Mouse (Mus musculus) right cerebral cortex, postnatal 14 days (tissue): ENCODE measurements at regions not wholly inside any gene's neighbourhood (a gene's known extent, or its start where the extent isn't known, plus 50 kb on each side); places are given as distances from the start of the nearest gene placed in this dataset.

Experiments
- DNase-seq: peaks from one replicate; pipeline ENCODE4 v3.0.0; 2022

- no peak for DNase-seq
Observed at GRCm38 (mm10) chr13:110812401-110812800, 417.6 kb downstream of the Plk2 start.

- DNase-seq: no peak
Observed at GRCm38 (mm10) chr13:110814066-110814465, 419.2 kb downstream of the Plk2 start.

- DNase-seq: no peak
Observed at GRCm38 (mm10) chr13:110819301-110819862, 424.5 kb downstream of the Plk2 start.

- DNase-seq: no peak
Observed at GRCm38 (mm10) chr13:110824878-110825277, 429.9 kb upstream of the Actbl2 start.

GRCm38 (mm10) chr13:110832442-110832841 is 422.4 kb upstream of the Actbl2 start:
- DNase-seq: no peak

- no peak for DNase-seq
Observed at GRCm38 (mm10) chr13:110836936-110837335, 417.9 kb upstream of the Actbl2 start.

GRCm38 (mm10) chr13:110841949-110842348 is 412.9 kb upstream of the Actbl2 start:
- DNase-seq: no peak

GRCm38 (mm10) chr13:110845695-110846094 is 409.1 kb upstream of the Actbl2 start:
- no peak for DNase-seq

- DNase-seq: no peak
Observed at GRCm38 (mm10) chr13:110852996-110853727, 401.7 kb upstream of the Actbl2 start.

- no peak for DNase-seq
Observed at GRCm38 (mm10) chr13:110854213-110854612, 400.6 kb upstream of the Actbl2 start.

- no peak for DNase-seq
Observed at GRCm38 (mm10) chr13:110865902-110866512, 388.8 kb upstream of the Actbl2 start.

- no peak for DNase-seq
Observed at GRCm38 (mm10) chr13:110866713-110867112, 388.1 kb upstream of the Actbl2 start.

GRCm38 (mm10) chr13:110871125-110871775 is 383.6 kb upstream of the Actbl2 start:
- no peak for DNase-seq

GRCm38 (mm10) chr13:110871776-110872135 is 383.1 kb upstream of the Actbl2 start:
- DNase-seq: no peak

- no peak for DNase-seq
Observed at GRCm38 (mm10) chr13:110881573-110881972, 373.2 kb upstream of the Actbl2 start.

GRCm38 (mm10) chr13:110882173-110882572 is 372.6 kb upstream of the Actbl2 start:
- DNase-seq: no peak

GRCm38 (mm10) chr13:110882661-110883172 is 372.1 kb upstream of the Actbl2 start:
- peak; percentile 23 for DNase-seq

- DNase-seq: no peak
Observed at GRCm38 (mm10) chr13:110893909-110894308, 360.9 kb upstream of the Actbl2 start.

- DNase-seq: no peak
Observed at GRCm38 (mm10) chr13:110895349-110895748, 359.5 kb upstream of the Actbl2 start.

- no peak for DNase-seq
Observed at GRCm38 (mm10) chr13:110895900-110896299, 358.9 kb upstream of the Actbl2 start.

- DNase-seq: no peak
Observed at GRCm38 (mm10) chr13:110897621-110898020, 357.2 kb upstream of the Actbl2 start.

GRCm38 (mm10) chr13:110902994-110903644 is 351.7 kb upstream of the Actbl2 start:
- DNase-seq: peak; percentile 76
